Mouse (Mus musculus): ENCODE data around the gene Hpse2. TPM values are rescaled to one million over a fixed set of nuclear protein-coding genes. Genes with fewer than 3 reads are reported as not detected.

Gene Hpse2
- polyA plus RNA-seq, 1 experiment from 2014 or later: 0.73 TPM

DNA sequence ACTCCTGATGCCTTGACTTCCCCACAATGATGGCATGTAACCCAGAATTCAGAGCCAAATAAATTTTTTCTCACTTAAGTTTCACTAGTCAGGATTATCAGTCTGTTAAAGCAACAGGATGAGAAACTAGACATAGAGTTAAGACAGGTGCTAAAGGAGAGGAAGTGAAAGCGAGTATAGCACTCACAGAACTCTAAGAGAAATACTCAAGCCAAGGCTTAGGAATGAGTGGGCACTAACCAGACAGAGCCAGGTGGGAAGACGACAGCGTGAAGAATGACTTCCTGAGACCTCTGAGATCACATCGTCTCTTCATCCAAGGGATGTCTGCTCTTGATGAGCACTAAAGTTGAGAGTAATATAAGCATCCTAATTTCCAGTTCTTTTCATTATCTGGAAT lies 144.2 kb downstream of the Hpse2 start:
- WGBS: 89% methylated on average over 4 of the region's 4 CpGs
- H3K4me2 ChIP-seq (replicated peaks; ENCODE audit: low read depth, low read length): no peak overlapping the region
- H3K4me1 ChIP-seq (replicated peaks; ENCODE audit: control insufficient read depth, insufficient read depth, low read length): no peaks in the 10 kb centered on the region
- no peak overlapping the region for H3K9ac ChIP-seq (ENCODE audit: low read depth, low read length)
- H3K9me3 ChIP-seq (ENCODE audit: control insufficient read depth, low read length): no peaks in the 10 kb centered on the region
- H3K27ac ChIP-seq (ENCODE audit: low read depth, low read length): no peak overlapping the region
- H3K27me3 ChIP-seq (ENCODE audit: control insufficient read depth, insufficient read depth, low read length): no peaks in the 10 kb centered on the region
- no peak overlapping the region for H3K4me3 ChIP-seq (ENCODE audit: low read depth, low read length)
- DNase-seq (ENCODE audit: low spot score): no peak
- no peaks in the 10 kb centered on the region for H3K36me3 ChIP-seq (ENCODE audit: control insufficient read depth, insufficient read depth, low read length)
- no peak for ATAC-seq (ENCODE audit: low FRiP score)

- DNase-seq (ENCODE audit: low spot score) (no peak), ATAC-seq (ENCODE audit: low FRiP score) (no peak)
- no peak overlapping the region for H3K4me2 ChIP-seq (replicated peaks; ENCODE audit: low read depth, low read length)
- no peaks in the 10 kb centered on the region for H3K9me3 ChIP-seq (ENCODE audit: control insufficient read depth, low read length)
- H3K27ac ChIP-seq (ENCODE audit: low read depth, low read length): no peak overlapping the region
- WGBS: 63% methylated on average over 3 of the region's 3 CpGs
- H3K9ac ChIP-seq (ENCODE audit: low read depth, low read length): no peak overlapping the region
- no peaks in the 10 kb centered on the region for H3K27me3 ChIP-seq (ENCODE audit: control insufficient read depth, insufficient read depth, low read length)
- no peaks in the 10 kb centered on the region for H3K4me1 ChIP-seq (replicated peaks; ENCODE audit: control insufficient read depth, insufficient read depth, low read length)
- H3K36me3 ChIP-seq (ENCODE audit: control insufficient read depth, insufficient read depth, low read length): no peaks in the 10 kb centered on the region
- H3K4me3 ChIP-seq (ENCODE audit: low read depth, low read length): no peak overlapping the region
Observed at GRCm38 (mm10) chr19:43231711-43232110, 156.4 kb downstream of the Hpse2 start.

DNA sequence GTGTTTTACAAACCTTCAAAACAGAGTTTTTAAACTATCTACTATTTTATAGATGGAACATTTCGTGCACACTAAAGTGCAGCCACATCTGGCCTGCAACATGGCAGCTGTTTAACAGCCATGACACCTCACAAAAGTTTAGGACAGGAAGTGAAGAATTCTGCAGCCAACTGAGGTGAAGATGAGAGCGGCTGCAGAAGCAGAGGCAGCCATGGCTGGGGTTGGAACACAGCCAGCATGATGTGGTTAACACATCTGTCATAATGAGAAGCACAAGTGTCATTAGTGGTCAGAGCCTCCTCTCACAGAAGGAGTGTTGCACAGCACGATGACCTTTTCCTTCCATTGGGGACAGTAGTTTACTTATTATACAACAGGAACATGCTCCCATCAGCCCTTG lies 194.6 kb downstream of the Hpse2 start:
- DNase-seq (ENCODE audit: low spot score) (no peak), ATAC-seq (ENCODE audit: low FRiP score) (no peak)
- no peak overlapping the region for H3K27ac ChIP-seq (ENCODE audit: low read depth, low read length)
- no peaks in the 10 kb centered on the region for H3K36me3 ChIP-seq (ENCODE audit: control insufficient read depth, insufficient read depth, low read length)
- no peak overlapping the region for H3K4me2 ChIP-seq (replicated peaks; ENCODE audit: low read depth, low read length)
- no peaks in the 10 kb centered on the region for H3K4me1 ChIP-seq (replicated peaks; ENCODE audit: control insufficient read depth, insufficient read depth, low read length)
- WGBS: 83% methylated on average over 3 of the region's 3 CpGs
- H3K27me3 ChIP-seq (ENCODE audit: control insufficient read depth, insufficient read depth, low read length): no peaks in the 10 kb centered on the region
- no peak overlapping the region for H3K4me3 ChIP-seq (ENCODE audit: low read depth, low read length)
- H3K9ac ChIP-seq (ENCODE audit: low read depth, low read length): no peak overlapping the region
- no peaks in the 10 kb centered on the region for H3K9me3 ChIP-seq (ENCODE audit: control insufficient read depth, low read length)

- no peaks in the 10 kb centered on the region for H3K36me3 ChIP-seq (ENCODE audit: control insufficient read depth, insufficient read depth, low read length)
- H3K9me3 ChIP-seq (ENCODE audit: control insufficient read depth, low read length): no peaks in the 10 kb centered on the region
- no peak for ATAC-seq (ENCODE audit: low FRiP score)
- no peak overlapping the region for H3K4me3 ChIP-seq (ENCODE audit: low read depth, low read length)
- WGBS: 87% methylated on average over 3 of the region's 3 CpGs
- no peaks in the 10 kb centered on the region for H3K27me3 ChIP-seq (ENCODE audit: control insufficient read depth, insufficient read depth, low read length)
- H3K27ac ChIP-seq (ENCODE audit: low read depth, low read length): no peak overlapping the region
- H3K9ac ChIP-seq (ENCODE audit: low read depth, low read length): no peak overlapping the region
- no peak for DNase-seq (ENCODE audit: low spot score)
- H3K4me1 ChIP-seq (replicated peaks; ENCODE audit: control insufficient read depth, insufficient read depth, low read length): no peaks in the 10 kb centered on the region
- no peak overlapping the region for H3K4me2 ChIP-seq (replicated peaks; ENCODE audit: low read depth, low read length)
Observed at GRCm38 (mm10) chr19:43175437-43175965, 212.7 kb downstream of the Hpse2 start.

- H3K9ac ChIP-seq (ENCODE audit: low read depth, low read length): no peak overlapping the region
- no peaks in the 10 kb centered on the region for H3K36me3 ChIP-seq (ENCODE audit: control insufficient read depth, insufficient read depth, low read length)
- no peak overlapping the region for H3K4me3 ChIP-seq (ENCODE audit: low read depth, low read length)
- DNase-seq (ENCODE audit: low spot score) (no peak), ATAC-seq (ENCODE audit: low FRiP score) (no peak)
- no peaks in the 10 kb centered on the region for H3K27me3 ChIP-seq (ENCODE audit: control insufficient read depth, insufficient read depth, low read length)
- H3K9me3 ChIP-seq (ENCODE audit: control insufficient read depth, low read length): no peaks in the 10 kb centered on the region
- WGBS: 89% methylated on average over 2 of the region's 2 CpGs
- H3K4me2 ChIP-seq (replicated peaks; ENCODE audit: low read depth, low read length): no peak overlapping the region
- no peak overlapping the region for H3K27ac ChIP-seq (ENCODE audit: low read depth, low read length)
- H3K4me1 ChIP-seq (replicated peaks; ENCODE audit: control insufficient read depth, insufficient read depth, low read length): no peaks in the 10 kb centered on the region
Observed at GRCm38 (mm10) chr19:43174812-43175211, 213.3 kb downstream of the Hpse2 start.

GRCm38 (mm10) chr19:43156085-43156484 lies 232.1 kb downstream of the Hpse2 start:
- Histone ChIP-seq H3K27ac (ENCODE audit: low read depth, low read length) (no peak overlapping the region), H3K4me2 (replicated peaks; ENCODE audit: low read depth, low read length) (no peak overlapping the region), H3K27me3 (ENCODE audit: control insufficient read depth, insufficient read depth, low read length) (no peaks in the 10 kb centered on the region), H3K4me3 (ENCODE audit: low read depth, low read length) (no peak overlapping the region), H3K9me3 (ENCODE audit: control insufficient read depth, low read length) (no peaks in the 10 kb centered on the region), H3K9ac (ENCODE audit: low read depth, low read length) (no peak overlapping the region), H3K4me1 (replicated peaks; ENCODE audit: control insufficient read depth, insufficient read depth, low read length) (no peaks in the 10 kb centered on the region), H3K36me3 (ENCODE audit: control insufficient read depth, insufficient read depth, low read length) (no peaks in the 10 kb centered on the region)
- ATAC-seq (ENCODE audit: low FRiP score): no peak
- peak; percentile 1 for DNase-seq (ENCODE audit: low spot score)
- 78% methylated on average over 8 of the region's 8 CpGs for WGBS

DNA sequence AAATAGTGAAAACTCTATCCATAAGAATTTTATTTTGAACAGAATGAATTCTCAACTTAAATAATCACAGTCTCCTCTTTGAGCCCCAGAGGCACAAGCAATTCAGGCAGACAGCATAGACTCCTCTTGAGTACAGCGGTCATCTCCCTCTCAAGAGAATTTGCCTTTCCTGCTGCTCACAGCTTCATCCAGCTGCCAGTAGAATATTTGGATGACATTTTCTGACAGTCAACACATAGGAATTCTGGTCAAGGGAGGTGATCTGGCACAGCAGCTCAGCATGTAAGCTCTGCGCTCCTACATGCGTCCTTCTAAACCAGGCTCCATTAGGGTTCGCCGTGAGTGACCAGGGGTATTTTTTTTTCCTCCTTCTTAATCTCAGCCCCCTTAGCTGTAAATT lies 232.6 kb downstream of the Hpse2 start:
- WGBS: 85% methylated on average over 5 of the region's 5 CpGs
- no peak overlapping the region for H3K9ac ChIP-seq (ENCODE audit: low read depth, low read length)
- H3K9me3 ChIP-seq (ENCODE audit: control insufficient read depth, low read length): no peaks in the 10 kb centered on the region
- DNase-seq (ENCODE audit: low spot score): no peak
- H3K36me3 ChIP-seq (ENCODE audit: control insufficient read depth, insufficient read depth, low read length): no peaks in the 10 kb centered on the region
- H3K27me3 ChIP-seq (ENCODE audit: control insufficient read depth, insufficient read depth, low read length): no peaks in the 10 kb centered on the region
- H3K4me3 ChIP-seq (ENCODE audit: low read depth, low read length): no peak overlapping the region
- H3K27ac ChIP-seq (ENCODE audit: low read depth, low read length): no peak overlapping the region
- no peak for ATAC-seq (ENCODE audit: low FRiP score)
- H3K4me1 ChIP-seq (replicated peaks; ENCODE audit: control insufficient read depth, insufficient read depth, low read length): no peaks in the 10 kb centered on the region
- H3K4me2 ChIP-seq (replicated peaks; ENCODE audit: low read depth, low read length): no peak overlapping the region

DNA sequence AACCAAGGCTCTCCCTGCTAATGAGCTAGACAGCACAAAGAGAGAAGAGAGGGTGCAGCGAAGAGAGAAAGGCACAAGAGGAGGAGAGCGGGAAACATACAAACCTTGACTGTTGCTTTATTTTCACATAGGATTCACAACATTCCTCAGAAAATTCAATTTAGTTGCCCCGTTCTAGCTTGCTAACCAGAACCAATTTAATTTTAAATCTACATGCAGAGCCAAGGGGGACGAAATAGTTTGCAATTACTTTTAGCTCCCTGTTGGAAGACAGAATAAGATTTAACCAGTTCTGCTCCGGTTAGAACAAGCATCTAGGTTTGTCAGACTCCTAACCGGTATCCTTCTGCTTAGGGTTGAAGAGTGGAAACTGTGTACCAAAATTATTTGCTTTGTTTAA lies 240.3 kb downstream of the Hpse2 start:
- no peaks in the 10 kb centered on the region for H3K27me3 ChIP-seq (ENCODE audit: control insufficient read depth, insufficient read depth, low read length)
- no peak overlapping the region for H3K4me3 ChIP-seq (ENCODE audit: low read depth, low read length)
- ATAC-seq (ENCODE audit: low FRiP score): no peak
- H3K9me3 ChIP-seq (ENCODE audit: control insufficient read depth, low read length): no peaks in the 10 kb centered on the region
- DNase-seq (ENCODE audit: low spot score): no peak
- H3K4me2 ChIP-seq (replicated peaks; ENCODE audit: low read depth, low read length): no peak overlapping the region
- H3K9ac ChIP-seq (ENCODE audit: low read depth, low read length): no peak overlapping the region
- WGBS: 84% methylated on average over 6 of the region's 6 CpGs
- H3K36me3 ChIP-seq (ENCODE audit: control insufficient read depth, insufficient read depth, low read length): no peaks in the 10 kb centered on the region
- H3K27ac ChIP-seq (ENCODE audit: low read depth, low read length): no peak overlapping the region
- H3K4me1 ChIP-seq (replicated peaks; ENCODE audit: control insufficient read depth, insufficient read depth, low read length): no peaks in the 10 kb centered on the region

DNA sequence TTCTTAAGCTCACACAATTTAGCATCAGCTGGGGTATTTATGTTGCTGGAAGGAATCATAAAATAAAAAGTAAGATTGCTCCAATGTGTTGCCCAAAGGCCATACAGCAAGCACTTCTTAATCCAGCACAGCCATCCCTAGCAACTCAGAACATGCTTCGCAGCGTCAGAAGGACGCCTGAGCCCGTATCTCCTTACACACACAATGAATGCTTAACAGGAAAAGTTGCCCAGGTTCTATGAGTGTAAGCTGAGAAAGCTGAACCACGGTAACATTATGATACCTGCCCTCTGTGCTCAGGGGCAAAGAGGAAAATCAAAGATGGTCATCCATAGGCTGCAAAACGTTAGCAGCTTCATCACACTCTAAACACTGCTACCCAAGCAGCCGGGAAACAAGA lies 241.3 kb downstream of the Hpse2 start:
- WGBS: 72% methylated on average over 7 of the region's 7 CpGs
- Histone ChIP-seq H3K27ac (ENCODE audit: low read depth, low read length) (no peak overlapping the region), H3K4me3 (ENCODE audit: low read depth, low read length) (no peak overlapping the region), H3K4me1 (replicated peaks; ENCODE audit: control insufficient read depth, insufficient read depth, low read length) (no peaks in the 10 kb centered on the region), H3K4me2 (replicated peaks; ENCODE audit: low read depth, low read length) (no peak overlapping the region), H3K36me3 (ENCODE audit: control insufficient read depth, insufficient read depth, low read length) (no peaks in the 10 kb centered on the region), H3K27me3 (ENCODE audit: control insufficient read depth, insufficient read depth, low read length) (no peaks in the 10 kb centered on the region), H3K9ac (ENCODE audit: low read depth, low read length) (no peak overlapping the region), H3K9me3 (ENCODE audit: control insufficient read depth, low read length) (no peaks in the 10 kb centered on the region)
- DNase-seq (ENCODE audit: low spot score): no peak
- ATAC-seq (ENCODE audit: low FRiP score): no peak

Measured in hindbrain, embryonic 11.5 days (tissue).